Mouse (Mus musculus): ENCODE results near the gene Rfng.
"Not testable (repeated sequence)": the region's sequence is repeated elsewhere in the genome, so short reads cannot be mapped to it uniquely, and the experiment has no call there.

Rfng gene

GRCm38 (mm10) chr11:120812068-120812467 is 28.1 kb upstream of the Rfng start:
- DNase-seq (ENCODE audit: low read depth), result no peak

- no peak for DNase-seq (ENCODE audit: low read depth)
These were observed 24.0 kb upstream of the Rfng start for GRCm38 (mm10) chr11:120808010-120808409.

GRCm38 (mm10) chr11:120805375-120806298 is 21.6 kb upstream of the Rfng start:
- DNase-seq (ENCODE audit: low read depth), result no peak

DNA sequence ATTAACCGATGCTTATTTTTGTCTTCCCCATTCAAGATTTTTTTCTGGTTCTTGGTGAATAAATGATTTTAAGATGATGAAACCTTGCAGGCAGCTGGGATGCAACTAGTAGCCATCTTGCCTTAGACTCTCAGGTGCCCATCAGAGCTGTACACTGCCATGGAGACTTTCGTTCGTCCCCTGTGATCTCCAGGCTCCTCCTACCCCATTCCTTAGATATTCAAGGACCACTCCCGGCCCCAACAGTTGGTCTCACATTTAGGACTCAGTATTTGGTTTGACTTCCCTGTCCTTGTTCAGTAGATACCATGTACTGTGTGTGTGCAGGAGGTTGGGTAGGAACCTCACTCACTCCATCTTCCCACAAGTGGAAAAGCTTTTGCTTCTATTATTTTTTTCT is 20.8 kb upstream of the Rfng start:
- no peak for DNase-seq (ENCODE audit: low read depth)

- DNase-seq (ENCODE audit: low read depth), result no peak
These were observed 20.3 kb upstream of the Rfng start for GRCm38 (mm10) chr11:120804274-120804673.

DNA sequence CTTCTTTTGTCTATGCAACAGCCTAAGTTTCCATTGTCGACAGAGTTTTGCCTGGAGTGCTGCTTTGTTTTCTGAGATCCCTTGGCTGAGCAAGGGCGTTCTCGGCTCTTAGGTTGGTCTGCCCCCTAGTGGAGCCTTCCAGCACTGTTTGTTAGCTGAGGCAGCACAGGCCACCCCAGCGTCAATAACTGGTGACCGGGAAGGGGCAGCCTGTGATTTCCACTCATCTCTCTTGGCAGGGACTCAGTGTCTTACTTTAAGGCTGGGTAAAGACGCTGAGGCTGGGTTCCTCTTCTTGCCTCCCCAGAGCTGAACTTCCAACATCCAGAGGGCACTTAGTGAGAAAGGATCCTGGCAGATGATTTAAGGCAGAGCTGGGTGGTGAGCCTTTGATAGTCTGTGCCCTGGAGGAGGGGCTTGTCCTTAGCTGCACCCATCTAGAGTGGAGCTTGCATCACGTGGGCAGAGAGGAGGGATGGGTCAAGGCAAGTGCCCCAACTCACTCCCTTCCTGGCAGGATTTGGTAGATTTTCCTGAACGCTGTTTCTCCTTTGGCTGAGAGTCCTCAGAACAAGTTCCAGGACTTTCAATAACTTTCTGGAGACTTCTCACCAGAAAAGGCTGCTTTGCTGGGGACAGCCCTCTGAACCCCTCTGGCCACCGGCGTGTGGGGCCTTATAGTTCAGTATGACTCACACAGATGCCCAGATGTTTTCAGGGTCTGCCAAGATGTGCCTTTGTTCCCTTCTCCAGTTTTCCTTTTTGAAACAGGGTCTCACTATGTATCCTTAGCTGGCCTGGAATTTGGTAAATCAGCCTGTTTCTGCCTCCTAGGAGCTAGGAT is 16.3 kb upstream of the Rfng start:
- peak; percentile 83 for DNase-seq (ENCODE audit: low read depth)

DNA sequence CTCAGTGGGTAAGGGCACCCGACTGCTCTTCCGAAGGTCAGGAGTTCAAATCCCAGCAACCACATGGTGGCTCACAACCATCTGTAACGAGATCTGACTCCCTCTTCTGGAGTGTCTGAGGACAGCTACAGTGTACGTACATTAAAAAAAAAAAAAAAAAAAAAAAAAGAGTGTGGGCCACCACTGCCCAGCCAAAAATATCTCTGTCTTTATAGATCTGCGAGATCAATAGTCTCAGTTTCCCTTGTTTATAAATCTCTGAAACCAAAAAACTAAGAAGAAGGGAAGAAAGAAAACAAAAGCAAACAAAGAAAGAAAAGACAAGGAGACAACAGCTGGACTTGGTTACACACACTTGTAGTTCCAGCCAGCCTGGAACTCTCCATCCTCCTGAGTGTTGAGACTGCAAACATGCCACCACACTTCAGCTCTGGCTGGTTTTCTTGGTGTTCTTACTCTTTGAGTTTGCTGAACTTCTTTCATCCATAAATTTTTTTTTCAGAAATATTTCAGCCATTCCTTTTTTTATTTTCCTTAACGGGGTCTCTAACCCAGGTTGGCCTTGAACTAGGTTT is 15.4 kb upstream of the Rfng start:
- no peak for DNase-seq (ENCODE audit: low read depth)

GRCm38 (mm10) chr11:120798244-120798643 is 14.2 kb upstream of the Rfng start:
- no peak for DNase-seq (ENCODE audit: low read depth)

DNA sequence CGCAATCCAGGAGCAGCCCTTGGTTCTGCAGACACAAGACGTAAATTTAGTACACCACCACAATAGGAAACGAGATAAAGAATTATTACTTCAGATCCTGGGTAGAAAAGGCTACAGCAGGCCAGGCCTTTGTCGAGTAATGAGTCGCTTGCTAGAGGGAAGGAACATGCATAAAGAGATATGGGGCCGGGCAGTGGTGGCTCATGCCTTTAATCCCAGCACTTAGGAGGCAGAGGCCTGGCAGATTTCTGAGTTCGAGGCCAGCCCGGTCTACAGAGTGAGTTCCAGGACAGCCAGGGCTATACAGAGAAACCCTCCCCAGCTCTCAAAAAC is 12.6 kb upstream of the Rfng start:
- DNase-seq (ENCODE audit: low read depth), result no peak

- DNase-seq (ENCODE audit: low read depth), result peak; percentile 97
These were observed 12.0 kb upstream of the Rfng start, which contains the start of gene Dus1l for GRCm38 (mm10) chr11:120795756-120796613. Gene Dus1l (minus strand): TSS chr11:120796403.

DNA sequence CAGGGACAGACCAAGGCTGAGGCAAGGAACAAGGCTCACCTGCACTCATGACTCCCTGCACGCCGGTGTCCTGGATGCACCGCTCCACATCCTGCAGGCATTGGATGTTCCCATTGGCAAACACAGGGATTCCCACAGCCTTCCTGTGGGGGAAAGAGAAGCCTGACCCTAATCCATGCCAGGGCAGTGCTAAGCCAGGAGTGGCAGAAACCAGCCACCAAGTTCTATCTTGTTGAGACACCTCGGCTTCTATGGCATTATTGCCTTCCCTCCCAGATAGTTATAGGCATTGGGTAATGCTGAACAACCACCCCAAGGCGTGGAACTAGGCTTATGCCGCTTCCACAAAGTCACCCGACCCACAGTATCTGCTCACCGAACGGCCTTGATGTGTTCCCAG is 8.6 kb upstream of the Rfng start:
- no peak for DNase-seq (ENCODE audit: low read depth)

DNA sequence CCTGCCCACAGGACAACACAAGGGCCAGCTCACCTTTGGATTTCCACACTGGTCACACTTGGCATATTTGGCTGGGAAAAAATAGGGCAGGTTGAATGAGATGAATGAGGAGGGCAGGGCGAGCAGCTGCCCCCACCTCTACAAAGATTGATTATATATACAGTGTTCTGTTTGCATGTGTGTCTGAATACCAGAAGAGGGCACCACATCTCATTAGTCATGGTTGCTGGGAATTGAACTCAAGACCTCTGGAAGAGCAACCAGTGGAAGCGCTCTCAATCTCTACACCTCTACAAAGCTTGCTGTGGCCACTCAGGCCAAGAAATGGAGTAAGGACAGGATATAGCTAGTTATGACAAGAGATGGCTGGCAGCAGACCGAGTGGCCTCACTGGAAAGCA is 5.8 kb upstream of the Rfng start:
- DNase-seq (ENCODE audit: low read depth), result no peak

DNA sequence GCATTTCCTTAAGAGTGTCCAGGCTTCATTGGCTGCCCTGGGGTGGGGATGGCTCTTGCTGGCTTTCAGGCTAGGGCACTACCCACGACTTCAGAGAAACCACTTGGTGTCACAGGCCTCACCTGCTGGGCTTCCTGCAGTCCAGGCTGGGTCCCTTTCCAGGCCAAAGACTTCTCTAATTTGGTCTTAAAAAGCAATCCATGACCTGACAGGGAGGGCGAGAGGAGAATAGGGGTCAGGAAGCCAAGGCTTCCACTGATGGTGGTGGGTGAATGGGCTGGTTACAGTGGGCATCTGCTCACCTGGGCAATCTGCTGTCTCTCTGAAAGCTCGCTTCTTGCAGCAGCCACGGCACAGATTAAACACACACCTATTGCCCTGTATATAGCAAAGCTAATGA is 5.3 kb upstream of the Rfng start:
- no peak for DNase-seq (ENCODE audit: low read depth)

- not testable (repeated sequence) for DNase-seq (ENCODE audit: low read depth)
These were observed 4.5 kb upstream of the Rfng start for GRCm38 (mm10) chr11:120788460-120788859.

- DNase-seq (ENCODE audit: low read depth), result no peak
These were observed 1.1 kb upstream of the Rfng start for GRCm38 (mm10) chr11:120785145-120785544.

GRCm38 (mm10) chr11:120783426-120784063 is 462 bp downstream of the Rfng start:
- DNase-seq (ENCODE audit: low read depth), result no peak

DNA sequence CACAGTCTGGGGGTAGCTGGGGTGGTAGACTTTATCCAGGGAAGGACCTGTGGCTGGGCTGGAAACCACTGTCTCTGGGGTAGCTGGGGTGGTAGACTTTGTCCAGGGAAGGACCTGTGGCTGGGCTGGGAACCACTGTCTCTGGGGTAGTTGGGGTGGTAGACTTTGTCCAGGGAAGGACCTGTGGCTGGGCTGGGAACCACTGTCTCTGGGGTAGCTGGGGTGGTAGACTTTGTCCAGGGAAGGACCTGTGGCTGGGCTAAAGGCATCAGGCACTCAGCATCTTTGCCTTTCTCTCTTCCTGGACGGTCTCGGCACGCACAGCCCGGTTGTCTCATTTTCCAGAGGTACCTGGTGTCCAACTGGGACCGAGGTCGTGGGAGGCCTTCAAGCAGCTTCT is 2.6 kb downstream of the Rfng start:
- DNase-seq (ENCODE audit: low read depth), result not testable (repeated sequence)

- no peak for DNase-seq (ENCODE audit: low read depth)
These were observed 4.1 kb downstream of the Rfng start for GRCm38 (mm10) chr11:120779876-120780275.

DNA sequence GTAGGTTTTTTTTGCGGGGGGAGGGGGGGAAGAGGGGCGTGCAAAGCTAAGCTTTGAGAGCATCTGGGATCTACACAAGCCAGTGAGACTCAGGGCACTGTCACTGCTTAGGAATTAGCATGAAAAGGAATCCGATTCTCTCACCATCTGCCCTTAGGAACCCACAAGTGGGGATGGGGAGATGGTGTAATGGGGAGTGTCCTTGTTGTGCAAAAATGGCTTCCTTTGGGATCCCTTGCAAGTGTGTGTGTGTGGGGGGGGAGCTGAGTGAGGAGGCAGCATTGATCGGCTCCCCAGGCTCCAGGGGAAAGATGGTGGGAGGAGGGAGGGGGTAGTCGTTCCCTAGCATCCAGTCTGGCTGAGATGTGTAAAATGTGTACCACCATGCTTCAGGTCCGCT is 6.9 kb downstream of the Rfng start:
- no peak for DNase-seq (ENCODE audit: low read depth)

- peak; percentile 89 for DNase-seq (ENCODE audit: low read depth)
These were observed 8.1 kb downstream of the Rfng start for GRCm38 (mm10) chr11:120775774-120776469.
